11 mouse cellular contexts compared by ENCODE assay signal in the genomic region with DNA sequence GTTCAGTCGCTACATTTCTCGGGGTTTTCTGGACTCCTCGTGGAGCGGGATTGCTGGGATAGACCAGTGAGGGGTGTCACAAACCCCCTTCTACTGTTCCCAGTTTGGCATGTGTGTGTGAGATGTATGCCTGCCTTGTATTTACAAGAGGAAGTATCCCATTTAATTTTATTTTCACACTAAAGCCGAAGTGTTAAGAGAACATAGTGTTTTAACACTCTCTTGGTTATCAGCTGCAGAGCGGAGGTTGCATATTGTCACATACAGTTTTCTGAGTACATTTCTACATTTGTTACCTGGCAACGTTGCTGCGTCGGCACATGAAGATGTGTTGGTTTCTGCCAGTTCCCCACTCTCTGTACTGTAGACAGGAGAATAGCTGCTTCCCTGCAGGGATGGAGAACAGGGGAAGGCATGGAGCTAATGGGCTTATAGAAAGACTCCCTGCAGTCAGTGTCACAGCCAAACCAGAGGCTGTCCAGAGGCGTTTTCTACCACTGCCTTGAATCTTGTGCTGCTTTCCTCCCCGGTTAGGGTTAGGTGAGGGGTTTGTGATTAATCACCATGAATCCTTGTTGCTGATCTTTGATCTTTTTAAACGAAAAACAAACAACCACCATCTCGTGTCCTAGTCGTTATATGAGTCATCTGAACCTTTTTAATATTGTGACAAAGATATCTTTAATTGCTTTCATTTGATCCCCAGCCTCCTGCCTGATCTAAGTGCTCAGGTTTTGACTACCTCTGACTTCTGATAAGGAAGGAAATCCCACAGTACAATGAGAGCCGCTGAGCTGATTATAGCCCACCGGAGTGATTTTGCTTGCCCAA.
DNase-seq lines count a peak whose midpoint lies in the region; ATAC-seq and TF ChIP-seq lines count a peak whose summit lies in the region.
"Had no signal": no experiment of that assay in that cellular context is flagged by ENCODE, and none has a peak within 500 bp of the region (broad histone marks: within the 10 kb centered on the region; RNA-seq: fewer than 3 reads in every experiment).

No protein-coding gene starts in this region.

- H3K36me3 ChIP-seq in heart, postnatal 0 days (replicated peaks; ENCODE audit: control insufficient read depth, insufficient read depth, low read length), result peaks cover 5% of the 10 kb centered on the region; the same call in 1 of the 2 replicates
- H3K36me3 ChIP-seq: liver, embryonic 15.5 days had no signal

- no peak for TF ChIP-seq EP300 in heart, postnatal 0 days (IDR thresholded peaks at IDR 0.05; ENCODE audit: low read depth)

- DNase-seq in heart, postnatal 0 days (ENCODE audit: low spot score), result peak; percentile 3
- no peak for DNase-seq in heart, adult 18-20 months
- DNase-seq in CD4-positive helper T cell, adult 2 months (ENCODE audit: low read depth, low spot score), result peak; percentile 40
- DNase-seq in left cerebral cortex, adult 9 months (ENCODE audit: low spot score in 2 of 2), result peak; percentile 74 to 82
- no peak for DNase-seq in adrenal gland, postnatal 25 days
- DNase-seq in urinary bladder, postnatal 36 days (ENCODE audit: low spot score in 2 of 2), result no peak
- DNase-seq: gastrocnemius, postnatal 10 days; kidney, postnatal 4 days had no signal

- H3K27ac ChIP-seq in heart, postnatal 0 days (ENCODE audit: low read depth), result no peak overlapping the region
- H3K27ac ChIP-seq: liver, embryonic 15.5 days had no signal

- no peak overlapping the region for H3K4me3 ChIP-seq in heart, postnatal 0 days (ENCODE audit: low read depth, low read length)
- H3K4me3 ChIP-seq: liver, embryonic 15.5 days had no signal

- H3K9ac ChIP-seq in heart, postnatal 0 days (replicated peaks; ENCODE audit: low read depth, low read length), result no peak overlapping the region
- H3K9ac ChIP-seq: liver, embryonic 15.5 days had no signal

- ATAC-seq in heart, postnatal 0 days (ENCODE audit: insufficient read depth, low read depth), result no peak
- peak; percentile 50 for ATAC-seq in frontal cortex, adult (ENCODE audit: low TSS enrichment)
- no peak for ATAC-seq in erythroblast, adult 5-6 weeks (replicated peaks; ENCODE audit: low FRiP score, poor library complexity, severe bottlenecking)

- TF ChIP-seq CTCF in heart, postnatal 0 days (IDR thresholded peaks at IDR 0.05; ENCODE audit: low read depth), result no peak

- no peaks in the 10 kb centered on the region for H3K27me3 ChIP-seq in heart, postnatal 0 days (ENCODE audit: control insufficient read depth, insufficient read depth, low read length)
- H3K27me3 ChIP-seq: liver, embryonic 15.5 days had no signal

- H3K4me2 ChIP-seq in heart, postnatal 0 days (ENCODE audit: low read depth, low read length), result no peak overlapping the region
- H3K4me2 ChIP-seq: liver, embryonic 15.5 days had no signal

- 74% methylated on average over 16 of the region's 16 CpGs for WGBS in heart, postnatal 0 days

- peaks cover 36% of the 10 kb centered on the region for H3K4me1 ChIP-seq in heart, postnatal 0 days (ENCODE audit: control insufficient read depth, insufficient read depth)

- H3K9me3 ChIP-seq in heart, postnatal 0 days (replicated peaks; ENCODE audit: control insufficient read depth, low read length), result no peaks in the 10 kb centered on the region
- H3K9me3 ChIP-seq: liver, embryonic 15.5 days had no signal

Comparison
In these comparisons a context has a peak if more than half of its experiments do, and no peak if none do; other contexts are left out.
1. DNase-seq: peak in heart, postnatal 0 days (single experiment), CD4-positive helper T cell, adult 2 months (single experiment) and left cerebral cortex, adult 9 months (2 of 2); none in heart, adult 18-20 months (0 of 2), adrenal gland, postnatal 25 days (single experiment) and urinary bladder, postnatal 36 days (0 of 2).